In the genomic region with DNA sequence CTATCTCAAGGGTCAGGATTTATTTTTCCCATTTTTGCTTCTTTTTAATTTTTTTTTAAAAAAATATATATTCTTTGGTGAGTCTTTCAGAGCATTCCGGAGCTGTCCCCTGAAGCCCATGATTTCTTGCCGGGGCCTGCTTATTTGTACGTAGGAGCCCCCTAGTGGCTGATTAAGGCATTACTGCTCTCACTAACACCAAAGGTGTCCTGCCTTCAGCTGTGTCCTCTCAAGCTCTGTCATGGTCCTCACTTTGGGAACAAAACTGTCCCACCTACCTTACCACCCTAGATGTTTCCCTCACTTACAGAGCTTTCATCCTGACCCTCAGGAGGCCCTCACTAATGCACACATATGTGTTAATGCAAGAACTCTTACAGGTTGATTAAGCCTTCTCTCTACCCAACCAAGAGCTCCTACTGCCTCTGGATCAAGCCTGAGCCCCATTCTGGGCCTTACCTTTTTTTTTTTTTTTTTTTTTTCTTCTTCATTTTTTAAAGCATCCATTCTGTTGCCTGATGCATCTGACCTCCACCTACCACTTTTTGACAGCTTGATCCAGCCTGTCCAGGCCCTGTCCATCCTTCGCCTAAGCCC, we compare ENCODE assay signal across 8 mouse cellular contexts. TPM values are rescaled to one million over a fixed set of nuclear protein-coding genes. Genes with fewer than 3 reads are reported as not detected.
DNase-seq lines count a peak whose midpoint lies in the region; ATAC-seq and TF ChIP-seq lines count a peak whose summit lies in the region.

No protein-coding gene starts in this region.

- TF ChIP-seq CTCF in brain, embryonic 14.5 days (IDR thresholded peaks at IDR 0.05; ENCODE audit: borderline replicate concordance, extremely low read depth, insufficient read depth, insufficient read length), result peak; percentile 85; the same call in 1 of the 2 replicates
- peak; percentile 89 for TF ChIP-seq CTCF in liver, embryonic 14.5 days (IDR thresholded peaks at IDR 0.05; ENCODE audit: low read depth)

- DNase-seq in CD4-positive helper T cell, adult 2 months (ENCODE audit: low read depth, low spot score), result peak; percentile 81
- peak; percentile 94 for DNase-seq in brain, embryonic 14.5 days (ENCODE audit: low read depth)
- peak; percentile 75 for DNase-seq in forebrain, embryonic 10.5 days (ENCODE audit: extremely low spot score, low spot score)
- peak; percentile 90 for DNase-seq in kidney, postnatal 14 days
- DNase-seq in liver, embryonic 14.5 days (ENCODE audit: low read depth in 3 of 3, low spot score in 3 of 3), result peak; percentile 64 to 70 (median 69)
- DNase-seq in telencephalon, adult 2 months (ENCODE audit: low read depth, low spot score), result peak; percentile 66

- 32% methylated on average over 4 of the region's 4 CpGs for WGBS in forebrain, embryonic 10.5 days
- WGBS in heart, embryonic 16.5 days, result 28% methylated on average over 4 of the region's 4 CpGs
- 20% methylated on average over 4 of the region's 4 CpGs for WGBS in liver, embryonic 14.5 days (ENCODE audit: insufficient replicate concordance)
- 34% methylated on average over 4 of the region's 4 CpGs for WGBS in neural tube, embryonic 12.5 days

- peaks cover 16% of the 10 kb centered on the region for H3K4me1 ChIP-seq in forebrain, embryonic 10.5 days
- H3K4me1 ChIP-seq in heart, embryonic 16.5 days (ENCODE audit: control insufficient read depth, insufficient read depth, low read length), result no peaks in the 10 kb centered on the region
- H3K4me1 ChIP-seq in liver, embryonic 14.5 days (replicated peaks; ENCODE audit: control insufficient read depth in 2 of 2, insufficient read depth in 2 of 2, low read length in 1 of 2), result 0 out of 4 replicates have a peak, but pooled peaks cover 0 to 3% of the 10 kb centered on the region in 2 experiments
- H3K4me1 ChIP-seq in neural tube, embryonic 12.5 days, result peaks cover 4% of the 10 kb centered on the region

- no peaks in the 10 kb centered on the region for H3K9me3 ChIP-seq in forebrain, embryonic 10.5 days
- no peaks in the 10 kb centered on the region for H3K9me3 ChIP-seq in heart, embryonic 16.5 days (replicated peaks; ENCODE audit: control insufficient read depth, low read length)
- H3K9me3 ChIP-seq in liver, embryonic 14.5 days (ENCODE audit: control insufficient read depth, low read length), result no peaks in the 10 kb centered on the region
- H3K9me3 ChIP-seq in neural tube, embryonic 12.5 days, result no peaks in the 10 kb centered on the region

- H3K27ac ChIP-seq in forebrain, embryonic 10.5 days, result no peak overlapping the region
- H3K27ac ChIP-seq in heart, embryonic 16.5 days (ENCODE audit: low read length), result no peak overlapping the region
- no peak overlapping the region for H3K27ac ChIP-seq in liver, embryonic 14.5 days
- no peak overlapping the region for H3K27ac ChIP-seq in neural tube, embryonic 12.5 days

- TF ChIP-seq EP300 in liver, embryonic 14.5 days (IDR thresholded peaks at IDR 0.05; ENCODE audit: low read depth), result no peak

- peak; percentile 37; the same call in 1 of the 2 replicates for ATAC-seq in heart, embryonic 16.5 days (replicated peaks; ENCODE audit: extremely low read depth, insufficient read depth, low FRiP score)
- ATAC-seq in liver, embryonic 14.5 days (ENCODE audit: insufficient read depth), result peak; percentile 59; the same call in 1 of the 2 replicates
- ATAC-seq in neural tube, embryonic 12.5 days (ENCODE audit: low FRiP score, low read depth), result 0 out of 2 replicates have a peak, but pooled peaks have one; percentile 7

- no peaks in the 10 kb centered on the region for H3K27me3 ChIP-seq in forebrain, embryonic 10.5 days (ENCODE audit: poor library complexity, severe bottlenecking)
- no peaks in the 10 kb centered on the region for H3K27me3 ChIP-seq in heart, embryonic 16.5 days (ENCODE audit: control insufficient read depth, insufficient read depth, low read length)
- H3K27me3 ChIP-seq in liver, embryonic 14.5 days (ENCODE audit: control insufficient read depth, insufficient read depth, low read length), result no peaks in the 10 kb centered on the region
- H3K27me3 ChIP-seq in neural tube, embryonic 12.5 days (replicated peaks), result no peaks in the 10 kb centered on the region

- no peak overlapping the region for H3K4me3 ChIP-seq in forebrain, embryonic 10.5 days
- H3K4me3 ChIP-seq in heart, embryonic 16.5 days (ENCODE audit: low read length), result no peak overlapping the region
- no peak overlapping the region for H3K4me3 ChIP-seq in liver, embryonic 14.5 days (ENCODE audit: insufficient read depth in 1 of 2, low read depth in 2 of 2, low read length in 2 of 2)
- H3K4me3 ChIP-seq in neural tube, embryonic 12.5 days, result no peak overlapping the region

- TF ChIP-seq POLR2A in brain, embryonic 14.5 days (IDR thresholded peaks at IDR 0.05; ENCODE audit: borderline replicate concordance, extremely low read depth, insufficient read depth, insufficient read length, poor library complexity, severe bottlenecking), result no peak

- no peaks in the 10 kb centered on the region for H3K36me3 ChIP-seq in forebrain, embryonic 10.5 days (replicated peaks)
- H3K36me3 ChIP-seq in heart, embryonic 16.5 days (ENCODE audit: control insufficient read depth, insufficient read depth), result no peaks in the 10 kb centered on the region
- H3K36me3 ChIP-seq in liver, embryonic 14.5 days (replicated peaks; ENCODE audit: control insufficient read depth, insufficient read depth, low read depth), result no peaks in the 10 kb centered on the region
- H3K36me3 ChIP-seq in neural tube, embryonic 12.5 days, result no peaks in the 10 kb centered on the region

- H3K4me2 ChIP-seq in heart, embryonic 16.5 days (ENCODE audit: low read depth, low read length), result no peak overlapping the region
- H3K4me2 ChIP-seq in liver, embryonic 14.5 days (ENCODE audit: low read depth), result no peak overlapping the region
- H3K4me2 ChIP-seq in neural tube, embryonic 12.5 days (replicated peaks), result no peak overlapping the region

- H3K9ac ChIP-seq in heart, embryonic 16.5 days (ENCODE audit: low read length), result no peak overlapping the region
- H3K9ac ChIP-seq in liver, embryonic 14.5 days (replicated peaks), result no peak overlapping the region
- no peak overlapping the region for H3K9ac ChIP-seq in neural tube, embryonic 12.5 days

RNA-seq across cellular contexts. Expression of a gene that starts 16.2 kb away (rescaled TPM):
- 52.9 and 55.5 TPM in 2 replicates for polyA plus RNA-seq in brain, embryonic 14.5 days (2012; rRNA removed)
- 18.8 and 20.9 TPM in 2 replicates for polyA plus RNA-seq in forebrain, embryonic 10.5 days (2016; fragmentation: Nextera tagmentation; extraction: Ambion mirVana)
- 5.6 and 6.7 TPM in 2 replicates for polyA plus RNA-seq in heart, embryonic 16.5 days (2015; fragmentation: Nextera tagmentation; extraction: Ambion mirVana)
- 2.1 TPM in 2 replicates for polyA plus RNA-seq in liver, embryonic 14.5 days (2012; rRNA removed)
- polyA plus RNA-seq in liver, embryonic 14.5 days (2014; fragmentation: Nextera tagmentation; extraction: Ambion mirVana), result 0.76 and 1.0 TPM in 2 replicates
- polyA plus RNA-seq in neural tube, embryonic 12.5 days (2016; fragmentation: Nextera tagmentation; extraction: Ambion mirVana), result 19.7 and 22.7 TPM in 2 replicates

RNA-seq across cellular contexts. Expression of a gene that starts 59.9 kb away (rescaled TPM):
- 56.0 and 66.1 TPM in 2 replicates for polyA plus RNA-seq in brain, embryonic 14.5 days (2012; rRNA removed)
- polyA plus RNA-seq in forebrain, embryonic 10.5 days (2016; fragmentation: Nextera tagmentation; extraction: Ambion mirVana), result 40.9 and 41.9 TPM in 2 replicates
- 18.4 and 19.8 TPM in 2 replicates for polyA plus RNA-seq in heart, embryonic 16.5 days (2015; fragmentation: Nextera tagmentation; extraction: Ambion mirVana)
- 11.3 and 12.7 TPM in 2 replicates for polyA plus RNA-seq in liver, embryonic 14.5 days (2012; rRNA removed)
- polyA plus RNA-seq in liver, embryonic 14.5 days (2014; fragmentation: Nextera tagmentation; extraction: Ambion mirVana), result 6.6 and 9.4 TPM in 2 replicates
- polyA plus RNA-seq in neural tube, embryonic 12.5 days (2016; fragmentation: Nextera tagmentation; extraction: Ambion mirVana), result 38.1 and 40.5 TPM in 2 replicates

Comparison
In these comparisons a context has a peak if more than half of its experiments do, and no peak if none do; other contexts are left out.
1. ATAC-seq: peak in every context shown above with its lines; median percentile 59 in liver, embryonic 14.5 days; 37 in heart, embryonic 16.5 days; 7 in neural tube, embryonic 12.5 days.